Mouse (Mus musculus) gastrocnemius, postnatal 14 days (tissue): ENCODE data around the gene Irgm1. TPM values are rescaled to one million over a fixed set of nuclear protein-coding genes. Genes with fewer than 3 reads are reported as not detected.
"Not testable (repeated sequence)": the region's sequence is repeated elsewhere in the genome, so short reads cannot be mapped to it uniquely, and the experiment has no call there.

Source experiments
- DNase-seq: peaks from one replicate; pipeline ENCODE4 v3.0.0; 2021; ENCODE audit warnings: mixed read lengths
- intact Hi-C: fragments of 180-260 bp; cut with DNase I; formaldehyde crosslinking; loops from one replicate; pipeline ENCODE4 v1.15.1; 2025; ENCODE audit warnings: low total_unique reads
- total RNA-seq, 2 experiments: library from RNA; stranded (reverse); gene quantifications; 2 replicates each; pipeline ENCODE4 v1.2.3; 2021

The Irgm1 gene
- total RNA-seq, 2 experiments from 2014 or later = 6.1 to 7.0 TPM

DNA sequence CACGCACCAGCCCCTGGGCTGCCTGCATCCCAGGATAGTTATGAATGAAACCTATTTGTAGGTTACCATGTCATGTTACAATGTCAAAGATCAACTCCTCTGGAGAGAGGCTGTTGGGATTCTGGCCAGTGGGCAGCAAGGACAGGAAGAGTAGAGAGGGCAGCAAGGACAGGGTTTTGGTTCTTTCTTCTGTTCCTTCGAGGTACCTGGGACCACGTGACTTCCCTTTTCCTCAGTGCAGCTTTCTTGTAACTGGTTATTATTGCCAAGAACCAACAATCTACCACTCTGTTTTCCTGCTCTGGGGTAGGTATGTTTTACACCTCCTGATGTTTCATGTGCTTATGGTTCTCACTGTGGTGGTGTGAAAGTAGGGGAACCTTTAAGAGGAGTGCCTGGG, 7.7 kb downstream of the Irgm1 start:
- intact Hi-C loops = no loop called here
- no peak for DNase-seq

DNA sequence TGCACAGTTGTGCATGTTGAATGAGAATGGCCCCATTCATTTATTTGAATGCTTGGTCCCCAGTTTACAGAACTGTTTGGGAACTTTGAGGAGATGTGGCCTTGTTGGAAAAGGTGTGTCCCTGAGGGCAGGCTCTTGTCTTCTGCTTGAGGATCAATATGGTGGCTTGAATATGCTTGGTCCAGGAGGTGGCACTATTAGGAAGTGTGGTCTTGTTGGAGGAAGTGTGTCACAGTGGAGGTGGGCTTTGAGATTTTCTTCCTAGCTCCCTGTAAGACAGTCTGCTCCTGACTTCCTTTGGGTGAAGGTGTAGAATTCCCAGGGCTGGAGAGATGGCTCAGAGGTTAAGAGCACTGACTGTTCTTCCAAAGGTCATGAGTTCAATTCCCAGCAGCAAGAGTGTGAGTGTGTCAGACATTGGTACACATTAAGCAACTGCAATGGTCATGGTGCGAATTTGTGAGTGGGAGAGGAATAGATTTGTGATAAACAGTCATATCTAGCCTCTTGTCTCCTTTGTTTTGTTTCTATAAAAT, 8.6 kb downstream of the Irgm1 start:
- intact Hi-C loops = no loop called here

GRCm38 (mm10) chr11:48859014-48859413, 12.5 kb downstream of the Irgm1 start:
- DNase-seq = no peak
- intact Hi-C loops = loop anchor here (2.0 kb wide), 1 partner anchor 70 kb away; no protein-coding TSS in a partner anchor

More for the DNA sequence above, 8.6 kb downstream of the Irgm1 start:
- no peak for DNase-seq

DNA sequence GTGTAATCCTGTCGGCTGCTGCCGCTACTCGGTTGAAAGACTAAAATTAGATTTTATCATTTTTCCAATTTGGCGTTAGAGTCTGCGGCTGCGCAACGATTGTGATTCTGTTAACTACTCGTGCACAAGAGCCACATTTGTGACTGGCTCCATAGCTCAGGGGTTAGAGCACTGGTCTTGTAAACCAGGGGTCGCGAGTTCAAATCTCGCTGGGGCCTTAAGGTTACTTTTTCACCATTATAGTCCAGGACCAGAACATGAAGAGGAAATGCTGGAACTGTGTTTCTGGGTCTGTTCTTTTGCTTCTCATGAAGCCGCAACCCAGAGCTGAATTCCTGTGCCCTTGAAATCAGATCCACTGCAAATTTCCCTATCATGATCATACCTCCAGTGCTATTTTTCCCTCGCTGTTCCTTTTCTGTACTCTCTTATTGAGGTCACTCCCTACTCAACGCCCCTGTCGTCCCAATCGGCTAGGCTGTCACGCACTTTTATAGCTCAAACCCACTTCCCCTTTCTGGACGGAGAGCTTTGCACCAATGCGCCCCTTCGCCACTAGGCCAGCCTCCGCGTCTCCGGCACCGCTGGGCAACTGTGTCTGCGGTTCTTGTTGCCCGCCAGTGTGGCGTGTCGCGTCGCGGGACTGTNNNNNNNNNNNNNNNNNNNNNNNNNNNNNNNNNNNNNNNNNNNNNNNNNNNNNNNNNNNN, 17.9 kb downstream of the Irgm1 start:
- peak; percentile 74 for DNase-seq
- intact Hi-C loops = no loop called here

DNA sequence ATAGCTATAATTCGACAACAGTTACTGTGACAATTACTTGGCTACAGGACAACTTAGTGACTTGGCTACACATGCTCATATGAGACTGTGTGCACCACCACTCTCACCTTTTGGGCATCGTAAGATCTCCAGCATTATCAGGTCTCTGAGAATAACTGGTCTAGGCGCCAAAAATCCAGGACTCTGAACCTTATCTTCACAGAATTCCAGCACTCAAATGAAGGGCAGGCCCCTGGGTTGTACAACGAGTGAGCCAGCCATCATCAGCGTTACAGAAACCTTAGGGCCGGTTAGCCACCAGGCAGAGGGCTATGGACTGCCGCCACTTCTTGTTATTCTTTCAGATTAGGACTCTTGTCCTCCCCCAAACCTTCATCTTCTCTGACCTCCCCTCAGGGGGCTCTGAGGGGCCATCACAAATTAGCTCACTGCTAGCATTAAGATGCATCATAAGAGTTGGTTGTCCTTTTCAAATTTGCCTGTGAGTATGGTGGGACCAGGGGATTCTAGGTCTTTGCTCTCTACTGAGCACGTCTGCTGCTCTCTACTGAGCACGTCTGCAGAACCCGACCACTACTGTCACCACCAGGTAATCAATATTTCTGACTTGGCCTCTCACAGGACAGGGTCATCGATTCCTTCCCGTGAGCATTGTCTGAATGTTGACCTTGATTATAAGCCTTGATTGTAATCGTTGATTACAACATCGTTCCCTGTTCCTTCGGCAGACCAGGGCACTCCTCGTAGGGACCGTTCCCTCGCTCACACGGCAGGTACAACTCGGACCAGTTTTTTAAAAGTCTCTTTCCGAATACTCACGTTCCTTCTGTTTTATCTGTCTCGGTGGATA, 18.6 kb downstream of the Irgm1 start:
- no peak for DNase-seq
- intact Hi-C loops = no loop called here

DNA sequence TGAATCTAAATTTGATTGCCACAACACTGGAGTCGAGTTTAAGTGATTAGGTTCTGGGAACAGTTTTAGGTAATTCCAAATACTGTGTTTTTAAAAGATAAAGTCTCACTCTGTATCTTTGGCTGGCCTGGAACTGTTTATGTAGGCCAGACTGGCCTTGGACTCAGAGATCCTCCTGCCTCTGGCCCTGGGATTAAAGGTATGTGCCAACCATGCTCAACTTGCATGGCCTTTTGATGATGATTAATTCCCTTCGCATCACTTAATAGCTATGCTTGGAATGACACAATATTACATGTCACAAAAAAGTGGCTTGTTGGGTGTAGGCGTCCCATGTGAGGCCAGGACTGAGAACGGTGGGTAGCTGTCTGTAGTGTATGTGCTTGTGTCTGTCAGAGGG, 19.3 kb downstream of the Irgm1 start:
- intact Hi-C loops = no loop called here
- no peak for DNase-seq

- DNase-seq = no peak
- intact Hi-C loops = no loop called here
These were observed 20.1 kb downstream of the Irgm1 start for GRCm38 (mm10) chr11:48851270-48851995.

DNA sequence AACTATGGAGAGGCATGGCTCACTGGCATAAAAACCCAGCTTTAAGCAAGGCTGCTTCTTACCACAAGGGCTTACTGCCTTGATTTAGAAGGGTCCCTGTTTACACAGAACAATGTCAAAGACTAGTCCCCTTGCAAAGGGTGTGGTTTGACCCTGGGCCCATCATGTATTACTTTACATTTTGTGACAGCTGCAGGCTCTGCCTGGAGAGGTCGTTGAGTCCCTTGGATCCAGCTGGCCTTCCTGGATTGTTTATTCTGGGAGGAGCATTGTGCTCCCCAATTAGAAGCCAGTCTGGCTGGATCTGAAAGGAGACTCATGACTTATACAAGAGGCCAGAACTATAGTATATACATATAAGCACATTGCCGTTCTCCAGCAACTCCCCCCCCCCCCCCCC, 21.2 kb downstream of the Irgm1 start:
- intact Hi-C loops = no loop called here
- no peak for DNase-seq

DNA sequence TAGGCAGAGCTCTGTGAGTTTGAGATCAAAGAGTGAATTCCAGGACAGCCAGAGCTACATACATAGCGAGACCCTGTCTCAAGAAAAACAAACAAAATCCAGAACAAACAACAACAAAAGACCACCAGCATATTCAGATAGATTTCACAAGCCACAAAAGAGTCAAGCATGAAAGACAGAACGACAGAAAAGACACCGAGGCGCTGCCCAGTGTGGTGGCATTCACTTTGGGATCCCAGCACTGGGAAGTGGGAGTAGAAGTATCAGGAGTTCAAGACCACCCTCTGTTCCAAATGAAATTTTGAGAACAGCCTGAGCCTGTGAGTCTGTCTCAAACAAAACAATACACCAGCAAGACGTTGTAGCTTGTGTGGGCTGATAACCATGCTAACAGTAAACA, 24.6 kb downstream of the Irgm1 start:
- no peak for DNase-seq
- intact Hi-C loops = no loop called here

DNA sequence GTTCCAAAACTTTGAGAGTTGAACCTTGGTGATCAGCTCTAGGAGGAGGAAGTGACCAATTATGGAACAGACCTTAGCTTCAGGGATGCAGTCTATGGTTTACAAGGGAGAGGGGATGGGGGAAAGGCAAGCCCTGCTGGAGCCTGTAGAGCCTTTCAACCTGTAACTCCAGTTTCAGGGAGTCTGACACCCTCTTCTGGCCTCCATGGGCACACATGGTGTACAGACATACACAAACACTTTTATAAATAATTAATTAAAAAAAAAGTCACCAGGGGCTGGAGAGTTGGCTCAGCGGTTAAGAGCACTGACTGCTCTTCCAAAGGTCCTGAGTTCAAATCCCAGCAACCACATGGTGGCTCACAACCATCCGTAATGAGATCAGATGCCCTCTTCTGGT, 25.1 kb downstream of the Irgm1 start:
- intact Hi-C loops, DNase-seq: not testable (repeated sequence)

DNA sequence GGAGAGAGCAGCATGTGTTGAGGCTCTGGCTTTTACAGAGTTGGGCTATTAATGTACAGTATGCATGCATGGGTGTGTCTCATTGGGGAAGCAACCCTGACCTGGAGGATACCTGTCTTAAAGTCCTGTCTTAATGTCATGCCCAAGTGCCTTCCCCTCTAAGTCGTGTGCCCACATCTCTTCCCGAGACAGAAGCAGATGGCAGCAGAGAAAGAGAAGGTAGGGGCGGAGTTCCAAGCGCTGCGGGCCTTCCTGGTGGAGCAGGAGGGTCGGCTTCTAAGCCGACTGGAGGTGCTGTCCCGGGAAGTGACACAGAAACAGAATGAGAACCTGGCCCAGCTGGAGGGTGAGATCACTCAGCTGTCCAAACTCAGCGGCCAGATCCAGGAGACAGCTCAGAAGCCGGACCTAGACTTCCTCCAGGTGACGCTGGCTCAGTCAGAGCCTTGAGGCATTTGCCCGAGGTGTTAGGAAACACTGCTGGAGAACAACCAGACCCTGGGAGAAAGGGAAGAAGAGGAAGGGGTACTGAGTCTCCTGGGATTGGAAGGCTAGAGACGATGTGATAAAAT, 26.2 kb downstream of the Irgm1 start:
- DNase-seq = no peak
- intact Hi-C loops = no loop called here

DNA sequence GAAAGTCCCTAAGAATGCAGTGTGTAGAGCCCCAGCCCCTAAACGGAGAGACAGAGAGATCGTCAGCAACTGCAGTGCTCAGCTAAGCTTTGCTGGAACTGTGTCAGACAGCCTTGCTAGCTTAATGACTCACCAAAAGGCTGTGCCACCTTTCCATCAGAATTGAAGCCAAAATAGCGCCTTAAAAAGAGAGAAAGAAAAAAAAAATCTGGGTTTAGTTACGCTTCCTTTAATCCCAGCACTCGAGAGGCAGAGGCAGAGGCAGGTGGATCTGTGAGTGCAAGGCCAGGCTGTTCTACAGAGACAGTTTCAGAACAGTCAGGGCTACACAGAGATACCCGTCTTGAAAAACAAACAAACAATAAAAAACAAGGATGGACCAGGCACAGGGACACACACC, 27.2 kb downstream of the Irgm1 start:
- DNase-seq = no peak
- intact Hi-C loops = no loop called here

DNA sequence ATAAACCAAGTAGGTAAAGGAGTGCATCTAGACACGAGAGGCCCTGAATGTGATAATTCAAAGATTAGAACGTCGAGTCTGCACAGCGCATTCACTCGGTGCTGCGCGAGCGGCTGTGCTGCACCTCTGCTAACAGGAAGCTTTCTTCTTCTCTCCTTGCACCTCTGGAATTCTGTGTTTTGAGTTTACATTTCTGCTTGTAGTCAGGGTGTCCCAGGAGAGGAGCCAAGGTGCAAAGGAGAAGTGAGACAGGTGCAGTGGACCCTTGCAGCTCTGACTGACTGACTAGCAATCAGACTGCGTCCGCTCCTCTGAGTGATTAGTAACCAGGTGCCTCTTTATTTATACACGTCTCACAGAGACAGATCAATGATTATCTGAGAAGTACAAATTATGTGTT, 28.3 kb downstream of the Irgm1 start:
- no peak for DNase-seq
- intact Hi-C loops = no loop called here

GRCm38 (mm10) chr11:48842378-48842792, 29.1 kb downstream of the Irgm1 start:
- intact Hi-C loops = no loop called here
- no peak for DNase-seq

GRCm38 (mm10) chr11:48841213-48841612, 30.3 kb downstream of the Irgm1 start:
- DNase-seq = no peak
- intact Hi-C loops = no loop called here

- intact Hi-C loops = no loop called here
- no peak for DNase-seq
These were observed 30.7 kb downstream of the Irgm1 start for GRCm38 (mm10) chr11:48840805-48841204.

GRCm38 (mm10) chr11:48838879-48839680, 32.4 kb downstream of the Irgm1 start:
- DNase-seq = no peak
- intact Hi-C loops = no loop called here

DNA sequence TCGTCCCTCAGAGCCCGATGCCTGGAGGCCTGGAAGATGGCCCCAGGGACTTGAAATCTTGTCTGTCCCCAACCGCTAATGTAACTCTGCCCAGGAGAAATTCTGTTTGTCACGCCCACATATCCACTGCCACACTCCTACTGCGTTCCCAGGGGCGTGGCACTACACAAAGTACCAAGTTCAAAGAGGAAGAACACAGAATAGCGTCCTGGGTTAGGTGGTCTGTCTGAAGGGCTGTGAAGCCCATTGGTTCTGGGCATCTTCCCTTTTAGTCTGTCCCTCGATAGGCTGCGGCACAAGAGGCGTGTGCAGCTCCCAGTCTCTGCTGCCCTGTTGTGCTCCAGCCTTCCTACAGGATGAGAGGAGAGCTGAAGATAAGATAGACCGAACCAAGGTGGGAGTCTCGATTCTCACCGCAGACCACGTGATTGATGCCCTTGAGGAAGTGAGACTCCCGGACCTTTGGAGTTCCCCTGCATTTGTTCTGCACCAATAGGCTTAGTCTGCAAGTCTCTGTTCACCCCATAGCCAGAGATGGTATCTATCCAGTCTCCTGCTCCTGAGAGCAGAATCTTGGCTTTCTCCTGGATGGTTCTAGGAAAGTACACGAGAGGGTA, 33.2 kb downstream of the Irgm1 start:
- intact Hi-C loops = no loop called here
- DNase-seq = no peak
